Mouse (Mus musculus): ENCODE measurements around the gene Foxp1. TPM values are rescaled to one million over a fixed set of nuclear protein-coding genes. Genes with fewer than 3 reads are reported as not detected.

Foxp1 gene
- polyA plus RNA-seq, 1 experiment, result 68.1 TPM

DNA sequence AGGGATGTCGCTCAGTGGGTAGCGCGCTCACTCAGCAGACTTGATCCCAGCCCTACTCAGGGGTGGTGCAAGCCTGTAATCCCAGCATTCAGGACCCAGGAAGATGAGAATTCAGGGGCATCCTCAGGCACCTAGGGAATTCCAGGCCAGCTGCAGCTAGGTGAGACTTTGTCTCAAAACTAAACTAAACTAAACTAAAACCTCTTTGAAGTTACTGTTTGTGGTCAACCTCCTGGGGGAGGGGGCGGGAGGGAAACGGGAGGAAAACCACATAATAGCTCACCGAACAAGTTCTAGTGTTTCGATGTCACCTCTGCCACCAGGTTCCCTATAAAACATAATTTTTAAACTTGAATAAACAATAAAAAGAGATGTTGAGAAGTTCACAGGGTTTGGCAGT is 24.4 kb downstream of the Foxp1 start:
- TF ChIP-seq POLR2A (IDR thresholded peaks at IDR 0.05; ENCODE audit: borderline replicate concordance, extremely low read depth, insufficient read depth, insufficient read length, poor library complexity, severe bottlenecking) (no peak), CTCF (IDR thresholded peaks at IDR 0.05; ENCODE audit: borderline replicate concordance, extremely low read depth, insufficient read depth, insufficient read length) (no peak)
- DNase-seq (ENCODE audit: low read depth), result no peak

- DNase-seq (ENCODE audit: low read depth), result no peak
- TF ChIP-seq POLR2A (IDR thresholded peaks at IDR 0.05; ENCODE audit: borderline replicate concordance, extremely low read depth, insufficient read depth, insufficient read length, poor library complexity, severe bottlenecking), result no peak
- no peak for TF ChIP-seq CTCF (IDR thresholded peaks at IDR 0.05; ENCODE audit: borderline replicate concordance, extremely low read depth, insufficient read depth, insufficient read length)
These were observed 26.4 kb downstream of the Foxp1 start for GRCm38 (mm10) chr6:99496114-99496513.

GRCm38 (mm10) chr6:99492937-99493336 is 29.6 kb downstream of the Foxp1 start:
- no peak for TF ChIP-seq POLR2A (IDR thresholded peaks at IDR 0.05; ENCODE audit: borderline replicate concordance, extremely low read depth, insufficient read depth, insufficient read length, poor library complexity, severe bottlenecking)
- DNase-seq (ENCODE audit: low read depth), result no peak

DNA sequence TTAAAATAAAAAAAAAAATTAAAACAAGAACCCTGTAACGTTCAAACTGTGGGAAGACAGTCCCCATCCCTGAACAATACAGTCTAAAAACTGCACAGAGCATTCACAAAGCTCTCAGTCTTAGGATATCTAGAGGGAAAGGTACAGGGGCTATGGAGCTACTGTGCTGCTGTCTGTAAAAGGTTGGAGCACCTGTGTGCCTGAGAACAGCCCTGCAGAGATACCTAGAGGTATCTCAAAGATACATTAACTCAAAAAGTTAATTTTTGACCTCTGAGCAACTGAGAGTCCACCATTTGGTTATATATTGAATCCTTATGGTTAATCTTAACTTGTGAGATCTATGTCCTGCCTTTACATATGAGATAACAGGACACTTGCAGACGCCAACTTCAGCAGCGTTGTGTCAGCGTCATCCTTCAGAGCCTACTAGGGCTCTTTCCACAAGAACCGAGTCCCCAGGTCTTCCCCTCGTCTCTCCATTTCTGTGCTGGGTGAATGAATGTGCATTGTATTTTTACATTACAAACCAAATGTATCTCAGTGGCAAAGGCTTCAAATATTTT is 30.5 kb downstream of the Foxp1 start:
- no peak for TF ChIP-seq CTCF (IDR thresholded peaks at IDR 0.05; ENCODE audit: borderline replicate concordance, extremely low read depth, insufficient read depth, insufficient read length)
- no peak for TF ChIP-seq POLR2A (IDR thresholded peaks at IDR 0.05; ENCODE audit: borderline replicate concordance, extremely low read depth, insufficient read depth, insufficient read length, poor library complexity, severe bottlenecking)
- DNase-seq (ENCODE audit: low read depth), result no peak

DNA sequence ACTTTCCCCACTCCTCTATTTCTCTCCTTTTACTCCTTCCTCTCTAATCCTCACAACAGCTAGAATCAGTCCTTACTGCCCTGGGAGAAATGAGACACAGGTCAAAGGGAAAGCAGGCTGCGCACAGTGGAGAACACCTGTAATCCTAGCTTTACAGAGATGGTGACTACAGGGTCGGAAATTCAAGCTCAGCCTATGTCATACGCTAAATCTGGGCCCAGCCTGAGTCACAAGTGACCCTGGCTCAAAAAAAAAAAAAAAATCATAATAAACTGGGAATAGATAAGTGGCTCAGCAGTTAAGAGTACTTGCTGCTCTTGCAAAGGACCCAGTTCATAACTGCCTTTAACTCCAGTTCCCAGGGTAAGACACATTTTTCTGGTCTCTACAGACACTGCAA is 31.4 kb downstream of the Foxp1 start:
- TF ChIP-seq POLR2A (IDR thresholded peaks at IDR 0.05; ENCODE audit: borderline replicate concordance, extremely low read depth, insufficient read depth, insufficient read length, poor library complexity, severe bottlenecking) (no peak), CTCF (IDR thresholded peaks at IDR 0.05; ENCODE audit: borderline replicate concordance, extremely low read depth, insufficient read depth, insufficient read length) (no peak)
- DNase-seq (ENCODE audit: low read depth), result no peak

DNA sequence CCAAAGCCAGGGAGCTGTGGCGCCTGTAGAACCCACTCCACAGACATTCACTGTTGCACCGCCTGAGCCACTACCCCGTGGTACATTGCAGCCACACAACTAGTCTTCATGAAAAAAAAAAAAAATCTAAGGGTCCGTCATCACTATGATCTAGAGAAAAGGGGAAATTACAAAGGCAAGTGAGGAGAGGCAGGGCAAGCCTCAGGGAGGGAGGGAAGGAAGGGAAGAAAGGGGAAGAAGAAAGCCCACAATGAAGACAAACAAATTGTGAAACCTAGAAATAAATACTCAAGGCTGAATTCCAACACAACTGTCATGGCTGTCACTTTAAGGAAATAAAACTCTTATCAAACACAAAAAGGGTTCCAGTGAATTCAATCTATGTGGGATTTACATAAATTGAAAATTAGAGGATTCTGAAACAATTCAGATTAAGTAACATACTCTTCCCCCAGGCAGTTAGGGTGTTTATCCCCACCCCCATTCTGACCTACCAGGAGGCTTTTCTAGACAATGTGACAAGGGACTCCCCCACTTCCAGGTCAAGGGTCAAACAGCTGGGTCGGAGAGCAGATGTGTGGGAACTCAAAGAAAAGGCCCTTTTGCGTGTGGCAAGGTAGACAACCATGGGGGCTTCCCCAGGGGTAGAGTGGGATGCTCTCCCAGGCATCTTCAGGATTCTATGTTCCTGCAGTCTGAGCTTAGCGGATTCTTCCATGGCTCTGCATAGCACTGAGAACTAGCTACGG is 32.4 kb downstream of the Foxp1 start:
- TF ChIP-seq CTCF (IDR thresholded peaks at IDR 0.05; ENCODE audit: borderline replicate concordance, extremely low read depth, insufficient read depth, insufficient read length) (no peak), POLR2A (IDR thresholded peaks at IDR 0.05; ENCODE audit: borderline replicate concordance, extremely low read depth, insufficient read depth, insufficient read length, poor library complexity, severe bottlenecking) (no peak)
- DNase-seq (ENCODE audit: low read depth), result no peak

DNA sequence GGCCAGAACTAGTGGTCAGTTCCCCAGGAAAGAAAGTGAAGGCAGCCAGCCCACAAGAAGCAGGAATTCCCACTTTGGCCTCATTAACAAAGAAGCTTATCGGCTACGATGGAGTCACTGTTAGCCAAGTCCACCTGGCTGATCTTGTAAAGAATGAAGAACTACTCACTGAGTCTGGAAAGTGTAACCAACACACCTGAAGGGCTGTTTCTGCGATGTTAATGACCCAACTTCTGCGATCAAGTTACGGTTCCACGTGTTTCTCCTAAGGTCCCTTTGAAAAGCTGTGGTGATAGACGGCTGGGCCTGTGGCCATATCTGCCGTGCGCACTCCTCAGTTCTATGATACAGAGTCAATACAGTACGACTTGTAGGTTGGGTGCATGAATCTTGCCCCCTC is 33.1 kb downstream of the Foxp1 start:
- TF ChIP-seq POLR2A (IDR thresholded peaks at IDR 0.05; ENCODE audit: borderline replicate concordance, extremely low read depth, insufficient read depth, insufficient read length, poor library complexity, severe bottlenecking) (no peak), CTCF (IDR thresholded peaks at IDR 0.05; ENCODE audit: borderline replicate concordance, extremely low read depth, insufficient read depth, insufficient read length) (no peak)
- DNase-seq (ENCODE audit: low read depth), result no peak

GRCm38 (mm10) chr6:99485884-99486640 is 36.5 kb downstream of the Foxp1 start:
- TF ChIP-seq POLR2A (IDR thresholded peaks at IDR 0.05; ENCODE audit: borderline replicate concordance, extremely low read depth, insufficient read depth, insufficient read length, poor library complexity, severe bottlenecking), result no peak
- peak; percentile 46 for TF ChIP-seq CTCF (IDR thresholded peaks at IDR 0.05; ENCODE audit: borderline replicate concordance, extremely low read depth, insufficient read depth, insufficient read length)
- DNase-seq (ENCODE audit: low read depth), result no peak

- no peak for TF ChIP-seq CTCF (IDR thresholded peaks at IDR 0.05; ENCODE audit: borderline replicate concordance, extremely low read depth, insufficient read depth, insufficient read length)
- DNase-seq (ENCODE audit: low read depth), result peak; percentile 98
These were observed 37.2 kb downstream of the Foxp1 start for GRCm38 (mm10) chr6:99485217-99485883.

- TF ChIP-seq POLR2A (IDR thresholded peaks at IDR 0.05; ENCODE audit: borderline replicate concordance, extremely low read depth, insufficient read depth, insufficient read length, poor library complexity, severe bottlenecking) (no peak), CTCF (IDR thresholded peaks at IDR 0.05; ENCODE audit: borderline replicate concordance, extremely low read depth, insufficient read depth, insufficient read length) (no peak)
- DNase-seq (ENCODE audit: low read depth), result no peak
These were observed 37.7 kb downstream of the Foxp1 start for GRCm38 (mm10) chr6:99484884-99485216.

DNA sequence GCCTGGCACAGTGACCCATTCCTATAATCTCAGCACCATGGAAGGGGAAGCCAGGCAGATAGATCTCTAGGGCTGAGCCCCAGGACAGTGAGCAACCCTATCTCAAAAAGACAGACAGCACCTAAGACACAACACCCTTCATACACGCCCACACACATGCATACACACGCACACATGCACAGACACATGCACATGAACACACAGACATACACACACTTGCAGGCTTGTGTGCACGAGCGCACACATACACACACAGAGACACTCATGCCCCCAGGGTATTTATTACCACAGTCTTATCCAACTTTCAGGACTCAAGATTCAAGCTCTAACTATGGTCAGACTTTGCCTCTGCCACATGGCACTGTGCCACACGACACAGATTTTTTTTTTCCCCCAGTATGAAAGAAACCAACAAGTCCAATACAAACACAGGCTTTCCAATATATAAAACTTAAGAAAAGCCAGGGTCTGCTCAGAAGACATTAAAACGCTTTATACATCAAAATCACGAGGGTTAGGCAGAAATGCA is 38.3 kb downstream of the Foxp1 start:
- peak; percentile 49 for DNase-seq (ENCODE audit: low read depth)
- TF ChIP-seq CTCF (IDR thresholded peaks at IDR 0.05; ENCODE audit: borderline replicate concordance, extremely low read depth, insufficient read depth, insufficient read length), result no peak
- TF ChIP-seq POLR2A (IDR thresholded peaks at IDR 0.05; ENCODE audit: borderline replicate concordance, extremely low read depth, insufficient read depth, insufficient read length, poor library complexity, severe bottlenecking), result no peak

Data from brain, embryonic 14.5 days (tissue).